Mouse (Mus musculus) A20 (cell line): ENCODE results near the gene Fhl3.
"Not testable (repeated sequence)": the region's sequence is repeated elsewhere in the genome, so short reads cannot be mapped to it uniquely, and the experiment has no call there.

Source experiments
- DNase-seq: peaks from one replicate; pipeline ENCODE4 v3.0.0-alpha.2; 2011; ENCODE audit warnings: low read depth, low spot score

The Fhl3 gene

GRCm38 (mm10) chr4:124683474-124683873, 17.0 kb upstream of the Fhl3 start:
- no peak for DNase-seq

GRCm38 (mm10) chr4:124685004-124685403, 15.5 kb upstream of the Fhl3 start:
- no peak for DNase-seq

GRCm38 (mm10) chr4:124685453-124685852, 15.0 kb upstream of the Fhl3 start:
- DNase-seq: no peak

- no peak for DNase-seq
These were observed 14.6 kb upstream of the Fhl3 start for GRCm38 (mm10) chr4:124685897-124686402.

- DNase-seq: peak; percentile 11
These were observed 9.0 kb upstream of the Fhl3 start for GRCm38 (mm10) chr4:124691455-124691854.

GRCm38 (mm10) chr4:124692416-124692861, 8.1 kb upstream of the Fhl3 start:
- DNase-seq: peak; percentile 29

GRCm38 (mm10) chr4:124693135-124693894, 7.2 kb upstream of the Fhl3 start, which contains the start of gene Utp11:
Gene Utp11, minus strand, starts transcription at chr4:124693600.
- DNase-seq: peak; percentile 93

GRCm38 (mm10) chr4:124694572-124694971, 5.9 kb upstream of the Fhl3 start:
- peak; percentile 9 for DNase-seq

GRCm38 (mm10) chr4:124695786-124696516, 4.5 kb upstream of the Fhl3 start:
- no peak for DNase-seq

- no peak for DNase-seq
These were observed 710 bp upstream of the Fhl3 start for GRCm38 (mm10) chr4:124699791-124700190.

- DNase-seq: peak; percentile 87
These were observed 748 bp downstream of the Fhl3 start for GRCm38 (mm10) chr4:124701052-124701845.

GRCm38 (mm10) chr4:124701916-124702315, 1.4 kb downstream of the Fhl3 start:
- DNase-seq: peak; percentile 16

- no peak for DNase-seq
These were observed 2.9 kb downstream of the Fhl3 start for GRCm38 (mm10) chr4:124703406-124703805.

GRCm38 (mm10) chr4:124703881-124704796, 3.6 kb downstream of the Fhl3 start:
- peak; percentile 80 for DNase-seq

- DNase-seq: peak; percentile 69
These were observed 4.4 kb downstream of the Fhl3 start for GRCm38 (mm10) chr4:124704797-124705474.

GRCm38 (mm10) chr4:124705661-124706269, 5.3 kb downstream of the Fhl3 start:
- DNase-seq: no peak

GRCm38 (mm10) chr4:124707381-124708199, 7.1 kb downstream of the Fhl3 start:
- DNase-seq: peak; percentile 8

- not testable (repeated sequence) for DNase-seq
These were observed 7.7 kb downstream of the Fhl3 start for GRCm38 (mm10) chr4:124708200-124708517.
